Mouse (Mus musculus) kidney, postnatal 0 days (tissue): ENCODE measurements around the gene D430019H16Rik. TPM values are rescaled to one million over a fixed set of nuclear protein-coding genes. Genes with fewer than 3 reads are reported as not detected.

ENCODE experiments used
- ATAC-seq: fragments of 200-750 bp; cut with Nextera tagmentation; replicated peaks from 2 replicates; pipeline ENCODE4 v1.8.0; 2017; ENCODE audit warnings: low read depth, moderate number of reproducible peaks, moderate TSS enrichment, moderate library complexity; ENCODE audit not compliant: low FRiP score
- DNase-seq: peaks from one replicate; pipeline ENCODE4 v3.0.0-alpha.2; 2016; ENCODE audit warnings: low spot score
- H3K27ac ChIP-seq: fragments of 300-500 bp; sonication (generic); 2 replicates; pipeline ENCODE4 v1.5.1; 2014; ENCODE audit warnings: mild to moderate bottlenecking
- H3K27me3 ChIP-seq: fragments of 300-500 bp; sonication (generic); 2 replicates; pipeline ENCODE4 v1.6.1; 2014; ENCODE audit warnings: low read length, mixed read lengths; ENCODE audit not compliant: insufficient read depth
- H3K36me3 ChIP-seq: fragments of 300-500 bp; sonication (generic); 2 replicates; pipeline ENCODE4 v1.6.1; 2014; ENCODE audit warnings: low read length, mixed read lengths; ENCODE audit not compliant: insufficient read depth
- H3K4me1 ChIP-seq: fragments of 300-500 bp; sonication (generic); replicated peaks from 2 replicates; pipeline ENCODE4 v1.6.1; 2014; ENCODE audit warnings: antibody characterized with exemption, low read length, mixed read lengths; ENCODE audit not compliant: insufficient read depth
- H3K4me2 ChIP-seq: fragments of 300-500 bp; sonication (generic); 2 replicates; pipeline ENCODE4 v1.6.1; 2014; ENCODE audit warnings: mild to moderate bottlenecking, low read length, moderate library complexity, mixed read lengths
- H3K4me3 ChIP-seq: fragments of 300-500 bp; sonication (generic); replicated peaks from 2 replicates; pipeline ENCODE4 v1.5.1; 2014; ENCODE audit warnings: low read depth, low read length
- H3K9ac ChIP-seq: fragments of 300-500 bp; sonication (generic); 2 replicates; pipeline ENCODE4 v1.6.1; 2014; ENCODE audit warnings: low read depth, low read length
- H3K9me3 ChIP-seq: fragments of 300-500 bp; sonication (generic); replicated peaks from 2 replicates; pipeline ENCODE4 v1.6.1; 2016; ENCODE audit warnings: low read length, inconsistent platforms, mixed read lengths
- CTCF ChIP-seq: IDR thresholded peaks from 2 replicates; pipeline ENCODE4 v1.5.1; 2016; ENCODE audit warnings: antibody characterized with exemption, low read depth, mild to moderate bottlenecking, moderate library complexity
- WGBS: fragments of 180-500 bp; shearing (Covaris S2); extraction: QIAGEN DNeasy Blood & Tissue Kit; methylation state at CpG from one replicate; pipeline ENCODE4 v1.1.7; 2014; 5-methylcytosine and 5-hydroxymethylcytosine counted together
- polyA plus RNA-seq: library from polyadenylated mRNA; unstranded; fragments of >200 nt; fragmentation: Nextera tagmentation; extraction: Ambion mirVana; gene quantifications from 2 replicates; pipeline ENCODE4 v1.2.1, GENCODE M21; 2015

The D430019H16Rik gene
- polyA plus RNA-seq, 1 experiment from 2014 or later, result 1.1 TPM

GRCm38 (mm10) chr12:105526829-105527228 lies 73.2 kb downstream of the D430019H16Rik start:
- 38% methylated on average over 5 of the region's 5 CpGs for WGBS
- H3K36me3 ChIP-seq, result no peaks in the 10 kb centered on the region
- 0 out of 2 replicates have a peak, but pooled peaks have one; percentile 17 for TF ChIP-seq CTCF
- no peaks in the 10 kb centered on the region for H3K4me1 ChIP-seq
- ATAC-seq, result peak; percentile 73
- DNase-seq, result peak; percentile 89
- H3K9ac ChIP-seq, result no peak overlapping the region
- H3K4me2 ChIP-seq, result no peak overlapping the region
- H3K27ac ChIP-seq, result peak overlapping the region; percentile 44
- H3K9me3 ChIP-seq, result no peaks in the 10 kb centered on the region; the same call in 1 of the 2 replicates
- no peaks in the 10 kb centered on the region for H3K27me3 ChIP-seq
- no peak overlapping the region for H3K4me3 ChIP-seq

- Histone ChIP-seq H3K36me3 (no peaks in the 10 kb centered on the region), H3K4me3 (no peak overlapping the region), H3K9me3 (no peaks in the 10 kb centered on the region; the same call in 1 of the 2 replicates), H3K9ac (no peak overlapping the region), H3K4me2 (no peak overlapping the region), H3K27ac (no peak overlapping the region), H3K27me3 (no peaks in the 10 kb centered on the region), H3K4me1 (no peaks in the 10 kb centered on the region)
- TF ChIP-seq CTCF, result no peak
- DNase-seq, result peak; percentile 43
- no peak for ATAC-seq
- 42% methylated on average over 9 of the region's 9 CpGs for WGBS
Observed at GRCm38 (mm10) chr12:105529545-105529944, 75.9 kb downstream of the D430019H16Rik start.

- ATAC-seq (no peak), DNase-seq (peak; percentile 54)
- Histone ChIP-seq H3K4me2 (no peak overlapping the region), H3K4me3 (no peak overlapping the region), H3K9me3 (no peaks in the 10 kb centered on the region; the same call in 1 of the 2 replicates), H3K4me1 (no peaks in the 10 kb centered on the region), H3K36me3 (no peaks in the 10 kb centered on the region), H3K27me3 (no peaks in the 10 kb centered on the region), H3K9ac (no peak overlapping the region), H3K27ac (no peak overlapping the region)
- 27% methylated on average over 8 of the region's 8 CpGs for WGBS
- no peak for TF ChIP-seq CTCF
Observed at GRCm38 (mm10) chr12:105531724-105532371, 78.2 kb downstream of the D430019H16Rik start.

- no peaks in the 10 kb centered on the region for H3K4me1 ChIP-seq
- no peak overlapping the region for H3K4me3 ChIP-seq
- no peaks in the 10 kb centered on the region for H3K27me3 ChIP-seq
- no peaks in the 10 kb centered on the region for H3K36me3 ChIP-seq
- H3K9ac ChIP-seq, result no peak overlapping the region
- 92% methylated on average over 4 of the region's 4 CpGs for WGBS
- DNase-seq (no peak), ATAC-seq (no peak)
- no peak for TF ChIP-seq CTCF
- H3K9me3 ChIP-seq, result no peaks in the 10 kb centered on the region
- no peak overlapping the region for H3K27ac ChIP-seq
- H3K4me2 ChIP-seq, result no peak overlapping the region
Observed at GRCm38 (mm10) chr12:105534842-105535241, 81.2 kb downstream of the D430019H16Rik start.

- WGBS, result 67% methylated on average over 13 of the region's 13 CpGs
- no peak overlapping the region for H3K27ac ChIP-seq
Observed at GRCm38 (mm10) chr12:105535968-105536760, 82.5 kb downstream of the D430019H16Rik start.

GRCm38 (mm10) chr12:105537162-105537561 lies 83.5 kb downstream of the D430019H16Rik start:
- WGBS, result 49% methylated on average over 5 of the region's 5 CpGs
- Histone ChIP-seq H3K9ac (no peak overlapping the region), H3K36me3 (no peaks in the 10 kb centered on the region), H3K4me2 (no peak overlapping the region), H3K27me3 (no peaks in the 10 kb centered on the region), H3K4me3 (no peak overlapping the region), H3K9me3 (no peaks in the 10 kb centered on the region), H3K4me1 (no peaks in the 10 kb centered on the region), H3K27ac (no peak overlapping the region)
- DNase-seq, result no peak
- no peak for ATAC-seq
- TF ChIP-seq CTCF, result no peak

More at GRCm38 (mm10) chr12:105535968-105536760, 82.5 kb downstream of the D430019H16Rik start:
- ATAC-seq (no peak), DNase-seq (no peak)
- Histone ChIP-seq H3K4me2 (no peak overlapping the region), H3K4me1 (no peaks in the 10 kb centered on the region), H3K9ac (no peak overlapping the region), H3K27me3 (no peaks in the 10 kb centered on the region), H3K36me3 (no peaks in the 10 kb centered on the region), H3K9me3 (no peaks in the 10 kb centered on the region), H3K4me3 (no peak overlapping the region)
- no peak for TF ChIP-seq CTCF
